Mouse (Mus musculus): ENCODE data around the gene Agmat.
A peak's percentile ranks its signal among the peaks of the same experiment; 100 is the strongest.

Agmat gene

DNA sequence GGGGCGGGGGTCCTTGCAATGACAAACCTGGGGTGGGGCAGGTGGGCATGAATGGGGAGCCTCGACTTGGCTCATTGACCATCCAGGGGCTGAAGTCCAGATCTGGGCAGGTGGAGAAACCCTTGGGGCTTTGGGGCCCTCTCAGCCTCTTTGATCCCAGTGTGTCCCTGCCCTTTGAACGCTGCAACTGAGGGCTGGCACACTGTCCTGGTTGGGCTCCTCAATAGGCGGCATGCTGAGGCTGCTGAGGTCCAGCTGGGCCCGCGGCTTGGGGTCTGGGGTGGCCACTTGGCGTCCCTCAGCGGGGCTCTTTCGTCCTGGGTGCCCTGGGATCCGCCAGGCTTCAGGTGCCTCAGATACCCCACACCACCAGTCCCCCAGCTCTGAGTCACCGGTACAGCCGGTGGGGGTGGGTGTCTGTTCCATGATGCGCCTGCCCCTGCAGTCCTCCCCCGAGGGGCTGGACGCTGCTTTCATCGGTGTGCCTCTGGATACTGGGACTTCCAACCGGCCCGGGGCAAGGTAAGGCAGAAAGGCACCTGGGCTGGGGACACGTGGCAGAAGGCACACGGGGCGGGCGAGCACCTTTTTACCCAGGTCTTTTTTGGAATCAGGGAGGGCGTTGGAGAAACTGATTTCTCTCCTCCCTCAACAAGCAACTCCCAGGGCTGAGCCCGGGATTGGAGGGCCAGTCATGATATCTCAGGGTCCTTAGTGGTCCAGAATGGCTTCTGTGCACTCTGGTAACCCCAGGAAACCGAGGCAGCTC is at the start of gene Agmat:
TSS of gene Agmat (plus strand) at position 95 of the 769 bp plus-strand sequence.
- DNase-seq (ENCODE audit: low spot score) = no peak

DNA sequence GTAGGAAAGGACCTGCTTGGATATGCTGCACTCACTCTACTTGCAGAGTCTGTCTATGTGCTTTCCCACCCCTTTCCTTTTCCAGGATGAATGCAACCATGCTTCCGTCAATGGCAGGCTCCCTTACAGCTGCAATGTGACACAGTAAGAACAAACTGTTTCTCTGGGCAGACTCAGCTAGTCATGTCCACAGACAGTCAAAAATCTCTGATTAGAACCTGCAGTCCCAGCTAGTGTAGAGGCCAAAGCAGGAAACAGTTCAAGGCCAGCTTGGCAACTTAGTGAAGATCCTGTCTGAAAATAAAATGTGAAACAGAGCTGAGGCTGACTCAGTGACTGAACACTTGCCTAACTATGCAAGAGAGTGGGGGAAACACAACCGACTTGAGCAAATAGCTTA is 41.8 kb upstream of the Agmat start:
- DNase-seq (ENCODE audit: low spot score) = no peak

DNA sequence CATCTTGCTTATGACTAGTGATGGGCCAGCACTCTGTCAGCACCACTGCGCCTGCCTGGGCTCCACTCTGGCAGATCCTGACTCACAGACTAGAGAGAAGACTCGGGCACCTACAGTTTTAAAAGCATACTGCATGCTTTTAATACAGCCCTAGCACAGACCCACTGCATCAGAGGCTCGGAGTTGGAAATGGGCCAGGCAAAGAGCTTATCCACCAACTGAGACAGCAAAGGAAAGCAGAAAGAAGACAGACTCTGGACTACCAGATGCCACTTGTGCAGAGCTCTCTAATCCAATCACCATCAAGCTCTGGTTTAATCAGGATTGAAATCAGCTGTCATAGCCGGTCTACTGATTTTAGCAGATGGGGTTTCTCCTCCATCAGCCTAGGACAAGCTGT is 41.1 kb upstream of the Agmat start:
- DNase-seq (ENCODE audit: low spot score) = no peak

DNA sequence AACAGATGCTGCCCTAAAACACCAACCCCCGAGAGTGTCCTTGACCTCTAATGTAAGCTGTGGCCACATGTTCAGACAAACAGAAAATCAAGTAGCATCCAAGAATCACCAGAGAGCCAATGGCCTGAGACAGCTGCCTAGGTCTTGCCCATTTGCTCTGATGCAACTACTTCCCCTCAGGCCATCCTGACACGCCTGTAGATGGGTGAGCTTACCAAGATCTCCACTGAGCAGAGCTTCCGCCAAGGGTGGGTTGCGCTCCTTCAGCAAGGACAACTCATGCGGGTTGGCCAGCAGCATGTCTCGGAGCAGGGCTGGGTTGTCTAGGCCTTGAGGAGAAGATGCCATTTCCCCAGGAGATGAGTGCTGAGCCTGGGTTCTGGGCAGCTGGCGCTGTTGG is 38.5 kb upstream of the Agmat start:
- no peak for DNase-seq (ENCODE audit: low spot score)

DNA sequence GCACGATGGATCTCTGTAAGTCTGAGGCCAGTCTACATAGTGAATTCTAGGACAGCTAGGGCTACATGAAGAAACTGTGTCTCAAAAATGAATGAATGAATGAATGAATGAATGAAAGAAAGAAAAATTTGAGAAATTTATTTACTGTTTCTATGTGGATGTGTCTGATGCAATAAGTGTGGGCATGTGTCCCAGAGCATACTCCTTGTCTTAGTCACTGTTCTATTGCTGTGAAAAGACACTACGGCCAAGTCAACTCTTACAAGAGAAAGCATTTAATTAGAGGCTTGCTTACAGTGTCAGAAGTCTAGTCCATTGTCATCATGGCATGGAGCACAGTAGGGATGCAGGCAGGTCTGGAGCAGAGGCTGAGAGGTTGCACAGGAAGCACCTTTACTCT is 37.5 kb upstream of the Agmat start:
- no peak for DNase-seq (ENCODE audit: low spot score)

DNA sequence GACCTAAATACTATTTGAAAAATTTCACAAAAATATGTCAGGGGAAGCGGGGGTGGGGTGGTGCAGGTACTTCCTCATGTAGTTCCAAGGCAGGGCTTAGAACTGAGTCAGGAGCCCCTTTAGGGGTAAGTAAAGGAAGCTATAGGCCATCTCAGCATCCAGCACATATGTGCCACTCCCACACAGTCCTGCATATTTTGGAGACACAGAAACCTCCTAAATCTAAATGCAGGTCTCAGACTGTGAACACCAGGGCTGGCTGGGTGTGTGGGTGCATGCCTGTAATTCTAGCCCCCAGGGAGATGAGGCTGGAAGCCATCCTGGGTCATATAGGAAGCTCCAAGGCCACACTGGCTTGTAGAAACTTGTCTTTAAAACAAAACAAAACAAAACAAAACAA is 35.2 kb upstream of the Agmat start:
- no peak for DNase-seq (ENCODE audit: low spot score)

DNA sequence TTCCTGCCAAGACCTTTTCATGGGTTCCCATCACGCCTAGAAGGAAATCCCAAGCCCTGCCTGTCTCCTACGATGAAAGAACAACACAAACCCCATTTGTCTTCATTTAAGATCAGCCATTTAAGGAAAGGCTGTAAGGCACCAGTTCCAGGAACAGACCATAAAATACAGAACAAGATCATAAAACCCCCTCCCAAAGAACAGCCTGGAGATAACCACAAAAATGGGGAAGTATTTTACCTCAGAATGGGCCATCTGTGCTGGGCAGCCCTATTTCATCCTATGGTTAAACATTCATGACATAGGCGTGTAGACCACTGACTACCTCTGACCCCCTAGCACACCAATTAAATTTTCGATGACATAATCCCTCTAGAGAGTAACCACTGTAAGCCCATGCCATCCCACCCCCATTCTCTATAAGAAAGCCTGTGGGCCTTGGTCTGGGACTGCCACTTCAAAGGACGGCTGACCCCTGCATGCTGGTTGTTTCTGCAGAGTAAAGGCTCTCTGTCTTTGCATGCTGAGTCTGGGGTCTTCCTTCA is 32.8 kb upstream of the Agmat start:
- DNase-seq (ENCODE audit: low spot score) = no peak

DNA sequence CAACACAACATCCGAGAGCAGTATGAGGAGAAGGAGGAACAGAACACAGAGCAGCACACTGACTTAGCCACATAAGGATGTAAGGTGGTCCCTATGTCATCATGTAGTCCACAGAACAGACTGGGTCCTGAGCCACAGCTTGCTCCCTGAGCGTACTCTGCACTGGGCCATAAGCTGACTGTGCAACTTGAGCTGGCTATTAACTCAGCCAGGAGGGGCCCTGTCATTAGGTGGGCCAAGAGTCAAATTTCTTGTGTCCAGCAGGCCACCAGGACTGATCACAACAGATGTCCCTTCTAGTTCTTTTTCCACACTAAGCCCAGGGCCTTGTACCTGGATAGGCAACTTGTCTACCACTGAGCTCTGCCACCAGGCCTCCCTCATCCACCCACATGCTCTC is 31.4 kb upstream of the Agmat start:
- DNase-seq (ENCODE audit: low spot score) = peak; percentile 48

DNA sequence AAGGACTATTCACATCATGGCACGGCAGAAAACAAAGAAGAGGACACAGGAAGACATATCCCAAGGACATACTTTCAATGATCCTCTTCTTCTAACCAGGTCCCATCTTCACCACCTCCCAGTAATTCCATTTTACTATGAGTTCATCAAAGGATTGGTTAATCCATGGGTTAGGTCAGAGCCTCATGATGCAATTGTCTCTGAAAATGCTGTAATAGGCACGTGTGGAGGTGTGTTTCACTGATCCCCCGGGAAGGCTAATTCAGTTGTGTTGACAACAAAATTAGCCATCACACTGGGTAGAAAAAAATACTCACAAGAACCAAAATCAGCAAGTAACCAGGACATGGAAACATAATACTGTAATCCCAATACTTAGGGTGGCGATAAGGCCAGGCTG is 28.8 kb upstream of the Agmat start:
- no peak for DNase-seq (ENCODE audit: low spot score)

DNA sequence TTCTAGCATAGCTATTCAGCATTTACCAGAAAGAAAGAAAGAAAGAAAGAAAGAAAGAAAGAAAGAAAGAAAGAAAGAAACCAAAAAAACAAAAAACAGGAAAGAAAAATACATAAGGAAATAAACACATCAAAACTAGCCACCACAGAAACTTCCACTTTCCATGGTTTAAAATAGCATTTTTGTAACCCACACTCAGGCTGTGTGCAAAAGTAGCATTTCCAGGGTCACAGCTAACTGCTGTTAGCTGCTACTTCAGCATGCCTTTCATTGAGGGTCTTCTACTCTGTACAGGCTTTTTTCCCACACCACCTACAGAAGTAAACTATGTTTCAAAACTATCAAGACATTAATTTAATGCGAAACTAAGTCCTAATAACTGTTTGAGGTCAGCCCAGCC is 27.2 kb upstream of the Agmat start:
- DNase-seq (ENCODE audit: low spot score) = no peak

DNA sequence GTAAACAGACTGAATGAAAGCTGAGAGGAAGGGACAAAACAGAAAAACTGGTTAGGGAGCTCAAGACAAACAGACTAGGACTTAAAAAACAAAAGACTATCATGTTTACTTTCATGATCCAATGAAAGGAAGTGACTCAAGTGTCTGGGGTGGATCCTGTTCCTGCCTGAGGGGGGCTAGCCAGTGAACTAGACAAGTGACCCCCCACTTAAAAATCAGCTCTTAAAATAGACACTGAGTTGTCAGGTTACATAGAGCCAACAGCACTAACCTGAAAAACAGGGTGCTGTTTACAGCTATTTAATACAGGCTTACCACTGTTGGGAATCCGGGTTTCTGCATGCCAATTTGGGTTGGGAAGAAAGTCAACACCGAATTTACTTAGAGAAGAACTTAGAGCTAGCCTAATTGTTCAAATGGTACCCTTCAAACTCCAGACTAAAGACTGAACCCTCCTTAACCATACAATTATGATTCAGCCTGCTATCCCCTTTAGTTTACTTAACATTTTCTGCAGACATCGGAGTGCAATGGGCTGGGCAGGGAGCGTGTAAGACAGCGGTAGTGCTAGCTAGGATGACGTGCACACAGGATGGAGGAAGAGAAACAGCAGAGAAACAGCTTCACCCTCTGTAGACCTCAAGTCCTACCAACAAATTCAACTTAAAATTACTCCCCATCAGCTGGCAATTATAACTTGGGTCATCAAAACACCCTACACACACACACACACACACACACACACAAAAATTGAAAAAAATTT is 25.5 kb upstream of the Agmat start:
- DNase-seq (ENCODE audit: low spot score) = no peak

DNA sequence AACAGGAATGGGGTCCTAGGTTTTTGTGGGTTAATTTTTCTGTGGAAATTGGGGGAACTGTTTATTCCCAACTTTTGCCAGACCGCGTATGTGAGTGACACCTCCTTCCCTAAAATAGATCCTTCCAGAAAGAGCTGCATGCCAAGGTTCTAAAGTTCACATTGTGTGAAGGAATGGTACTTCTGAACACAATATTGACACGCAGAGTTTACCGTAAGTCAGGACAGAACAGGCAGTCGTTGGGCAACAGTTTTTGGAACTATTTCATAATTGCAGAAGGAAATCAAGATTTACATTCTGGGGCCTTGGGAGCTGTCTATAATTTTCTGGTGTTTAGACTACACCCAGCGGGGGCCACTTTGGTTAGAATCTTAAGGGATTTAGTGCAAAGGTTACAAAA is 24.5 kb upstream of the Agmat start:
- no peak for DNase-seq (ENCODE audit: low spot score)

DNA sequence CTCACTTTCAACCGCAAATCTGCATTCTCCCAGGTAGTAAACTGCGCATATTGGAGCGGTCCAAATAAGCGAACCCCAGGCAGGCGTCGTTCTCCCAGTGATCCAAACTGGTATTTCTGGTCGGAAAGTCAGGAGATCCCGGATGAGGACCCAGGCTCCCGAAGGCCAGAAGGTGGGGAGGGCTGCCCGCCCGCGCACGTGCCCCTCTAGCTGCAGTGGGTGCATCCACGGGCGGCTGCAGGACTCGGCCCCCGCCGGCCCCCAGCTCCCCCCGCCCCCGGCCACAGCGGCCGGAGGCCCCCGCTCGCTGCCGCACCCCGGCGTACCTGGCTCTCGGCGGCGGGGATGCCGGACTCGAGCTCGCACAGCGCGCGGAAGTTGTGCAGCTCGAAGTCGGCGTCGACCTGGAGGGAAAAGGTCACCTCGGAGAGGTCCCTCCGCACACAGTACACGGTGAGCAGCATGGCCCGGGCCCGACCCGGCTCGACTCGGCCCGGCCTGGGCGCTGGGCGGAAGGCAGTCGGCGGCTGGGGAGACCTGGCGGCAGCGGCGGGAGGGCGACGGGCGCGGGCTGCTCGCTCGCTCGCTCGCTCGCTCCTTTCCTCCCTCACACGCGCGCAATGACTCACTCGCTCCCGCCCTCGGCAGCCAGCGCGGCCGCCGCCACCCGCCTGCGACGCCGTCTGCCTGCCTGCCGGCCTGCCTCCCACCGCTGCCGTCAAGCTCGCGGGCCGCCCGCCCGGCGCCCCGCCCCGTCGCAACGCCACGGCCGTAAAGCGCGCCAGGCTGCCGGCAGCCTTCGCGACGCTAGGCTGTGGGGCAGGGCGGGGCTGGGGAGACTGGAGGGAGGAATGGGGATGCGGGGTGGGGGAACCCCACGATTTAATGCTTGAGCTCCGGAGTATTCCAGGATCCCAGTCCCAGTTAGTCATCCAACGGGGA is 23.5 kb upstream of the Agmat start, which contains the start of gene Ddi2:
TSS of gene Ddi2 (minus strand) at position 689 of the 942 bp plus-strand sequence.
- DNase-seq (ENCODE audit: low spot score) = peak; percentile 87

DNA sequence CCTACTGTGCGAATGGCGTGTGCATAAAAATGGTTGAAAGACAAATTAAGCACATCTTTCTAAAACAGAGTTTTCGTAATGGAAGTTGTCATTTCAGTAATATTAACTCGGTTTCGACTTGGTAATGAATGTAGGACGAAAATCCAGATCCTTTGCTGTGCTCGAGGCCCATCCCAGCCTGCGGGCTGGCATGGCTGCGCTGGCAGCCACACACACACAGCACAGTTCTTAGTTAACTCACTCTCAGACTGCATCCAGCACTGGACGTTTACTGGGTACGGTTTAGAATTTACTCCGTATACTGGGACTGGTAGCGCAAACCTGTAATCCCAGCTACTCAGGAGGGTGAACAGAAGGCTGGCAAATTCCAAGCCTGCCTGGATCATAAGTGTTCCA is 22.8 kb upstream of the Agmat start:
- DNase-seq (ENCODE audit: low spot score) = no peak

DNA sequence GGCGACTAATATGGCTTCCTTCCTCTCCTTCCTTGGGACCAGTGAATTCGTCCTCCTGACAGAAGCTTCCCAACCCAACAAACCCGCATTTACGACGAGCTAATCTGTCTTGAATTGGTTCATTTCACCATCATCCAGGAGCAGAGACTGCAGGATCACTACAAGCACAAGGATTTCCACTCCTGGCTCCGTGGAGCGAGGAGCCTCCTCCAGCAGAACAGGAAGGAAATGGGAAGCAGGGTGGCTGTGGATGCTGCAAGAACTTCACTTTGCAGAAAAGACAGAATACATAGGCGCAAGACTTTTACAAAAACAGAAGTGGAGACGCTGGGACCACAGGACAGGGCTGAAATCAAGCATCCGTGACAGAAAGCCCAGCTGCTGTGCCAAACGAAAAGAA is 21.9 kb upstream of the Agmat start:
- DNase-seq (ENCODE audit: low spot score) = no peak

DNA sequence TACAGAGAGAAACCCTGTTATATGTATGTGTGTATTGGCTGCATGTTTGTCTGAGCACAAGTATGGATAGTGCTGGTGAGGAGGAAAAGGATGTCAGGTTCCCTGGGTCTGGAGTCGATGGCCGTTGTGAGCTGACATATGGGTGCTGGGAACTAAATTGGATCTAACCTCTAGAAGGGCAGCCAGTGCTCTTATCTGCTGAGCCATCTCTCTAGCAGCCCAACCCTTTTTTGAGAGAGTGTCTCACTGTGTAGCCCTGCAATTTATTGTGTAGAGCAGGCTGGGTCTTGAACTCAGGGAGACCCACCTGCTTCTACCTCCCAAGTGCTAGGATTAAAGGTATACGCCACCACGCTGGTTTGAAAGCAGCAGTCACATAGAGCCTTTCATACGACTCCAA is 21.2 kb upstream of the Agmat start:
- no peak for DNase-seq (ENCODE audit: low spot score)

DNA sequence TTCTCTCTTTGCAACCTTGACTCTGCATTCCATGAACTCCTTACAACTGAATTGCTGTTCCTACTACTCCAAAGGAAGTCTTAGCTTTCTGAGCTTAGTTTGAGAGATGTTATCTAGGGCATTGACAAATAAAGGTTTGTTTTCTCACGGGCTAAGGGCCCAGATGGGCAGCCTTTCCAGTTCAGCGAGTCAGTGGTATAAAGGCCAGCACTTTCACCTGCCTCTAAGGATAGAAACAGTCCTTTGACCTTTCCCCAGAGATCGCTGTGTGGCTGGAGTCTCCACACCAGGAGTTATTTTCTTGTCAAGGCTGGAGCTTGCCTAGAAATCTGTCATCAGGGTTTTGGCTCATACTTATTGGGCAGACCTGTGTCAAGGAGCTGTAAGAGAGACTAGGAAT is 20.7 kb upstream of the Agmat start:
- peak; percentile 73 for DNase-seq (ENCODE audit: low spot score)

DNA sequence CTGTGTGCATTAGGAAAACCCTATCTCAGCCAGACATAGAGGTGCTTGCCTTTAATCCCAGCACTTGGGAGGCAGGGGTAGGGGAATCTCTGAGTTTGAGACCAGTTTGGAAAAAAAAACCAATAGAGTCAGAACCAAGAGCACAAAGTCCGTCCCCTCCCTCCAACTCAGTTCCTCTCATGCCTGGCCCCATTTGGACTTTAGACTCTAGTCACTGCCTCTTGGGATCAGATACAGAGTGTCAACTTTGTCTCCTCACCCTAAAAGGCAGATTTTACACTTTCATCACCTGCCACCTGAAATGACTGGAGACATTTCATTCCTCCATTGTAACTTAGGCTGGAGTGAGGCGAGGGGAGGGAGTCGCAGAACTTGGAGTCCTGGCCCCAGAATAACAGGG is 17.2 kb upstream of the Agmat start:
- DNase-seq (ENCODE audit: low spot score) = peak; percentile 67

DNA sequence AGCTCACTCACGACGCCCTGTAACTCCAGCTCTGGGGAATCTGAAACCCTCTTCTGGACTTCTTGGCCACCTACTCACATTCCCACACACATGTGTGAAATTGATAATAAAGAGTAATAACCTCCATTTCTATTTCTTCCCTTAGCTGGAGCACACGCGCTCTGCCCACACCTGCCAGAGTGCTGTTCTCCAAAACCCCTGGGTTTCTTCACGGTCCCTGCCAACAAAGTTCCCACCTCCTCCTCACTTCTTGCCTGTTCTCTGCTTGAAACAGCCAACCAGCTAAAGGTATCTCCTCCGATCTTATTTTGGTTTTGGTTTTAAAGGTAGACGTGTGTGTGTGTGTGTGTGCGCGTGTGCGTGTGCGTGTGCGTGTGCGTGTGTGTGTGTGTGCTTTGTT is 16.1 kb upstream of the Agmat start:
- no peak for DNase-seq (ENCODE audit: low spot score)

DNA sequence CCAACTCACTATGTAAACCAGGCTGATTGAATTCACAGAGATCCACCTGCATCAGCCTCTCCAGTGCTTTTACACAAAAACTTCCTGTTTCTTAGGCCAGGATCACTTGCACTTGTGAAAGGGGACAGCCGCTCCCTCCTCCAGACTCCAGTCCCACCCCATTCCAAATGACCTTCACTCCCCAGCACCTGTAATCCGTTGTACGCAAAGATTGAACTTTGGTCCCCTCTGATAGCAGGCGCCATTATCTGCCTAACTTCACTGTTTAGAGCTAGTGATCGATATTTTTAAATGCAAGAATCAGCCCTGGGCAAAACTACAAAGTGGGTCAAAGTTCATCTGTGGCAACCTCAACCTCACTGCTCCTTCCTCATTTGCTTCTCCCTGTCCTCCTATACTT is 14.7 kb upstream of the Agmat start:
- DNase-seq (ENCODE audit: low spot score) = peak; percentile 82

DNA sequence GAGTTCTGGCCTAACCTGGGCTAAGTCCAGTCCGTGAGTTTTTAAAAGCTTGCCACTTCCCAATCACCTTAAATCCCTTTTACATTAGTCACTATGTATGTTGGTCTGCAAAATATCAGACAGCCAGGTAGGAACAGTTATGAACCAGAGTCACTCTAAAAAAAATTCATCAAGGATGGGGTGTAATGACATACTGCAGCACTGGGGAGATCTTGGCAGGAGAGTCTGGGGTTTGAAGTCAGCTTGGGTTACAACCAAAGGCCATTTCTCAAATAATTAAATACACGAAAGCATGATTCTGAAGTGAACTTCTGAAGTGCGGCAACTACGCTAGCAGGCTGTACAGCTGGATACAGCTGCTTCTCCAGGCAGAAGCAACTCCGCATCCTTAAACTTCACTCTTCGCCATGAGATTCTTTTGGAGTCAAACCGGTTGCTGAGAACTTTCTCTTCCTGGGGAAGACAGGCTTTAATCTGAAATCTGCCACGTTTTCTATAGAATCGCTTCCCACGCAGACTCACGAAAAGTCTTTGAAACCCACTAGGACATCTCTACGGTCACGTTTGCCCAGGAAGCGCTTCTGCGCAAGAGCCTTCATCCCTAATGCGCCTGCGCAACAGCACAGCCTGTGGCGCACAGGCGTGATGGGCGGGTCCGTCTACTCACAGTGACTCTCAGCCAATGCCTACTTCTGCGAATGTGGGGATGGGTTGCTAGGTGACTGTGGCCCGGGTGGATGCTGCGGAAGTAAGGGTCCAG is 11.8 kb upstream of the Agmat start:
- DNase-seq (ENCODE audit: low spot score) = peak; percentile 89

DNA sequence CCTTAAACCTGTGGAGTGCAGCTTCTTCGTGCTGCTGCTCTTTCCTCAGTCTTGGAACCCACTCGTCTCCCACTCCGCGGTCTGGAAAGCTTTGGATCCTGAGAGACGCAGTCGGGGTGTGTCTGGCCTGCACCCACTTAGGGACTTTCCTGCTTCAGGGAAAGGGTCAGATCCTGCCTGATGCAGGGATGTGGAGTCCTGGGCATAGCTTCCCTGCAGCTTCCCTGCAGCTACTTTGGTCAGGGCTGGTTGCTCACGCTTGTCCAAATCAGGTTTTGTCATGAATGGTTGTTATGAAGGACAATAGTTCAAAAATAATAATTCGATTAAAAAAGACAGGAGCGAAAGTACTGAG is 11.3 kb upstream of the Agmat start:
- DNase-seq (ENCODE audit: low spot score) = no peak

All from yolk sac, embryonic 10.5 days (tissue).